Mouse (Mus musculus) natural killer cell, adult 2 months (primary cell): ENCODE measurements around the gene Tcp11l2.

Experiments
- DNase-seq, 2 experiments: peaks; one replicate each; pipeline ENCODE4 v3.0.0; 2022; ENCODE audit warnings: low spot score in 2 of 2

Tcp11l2 gene

DNA sequence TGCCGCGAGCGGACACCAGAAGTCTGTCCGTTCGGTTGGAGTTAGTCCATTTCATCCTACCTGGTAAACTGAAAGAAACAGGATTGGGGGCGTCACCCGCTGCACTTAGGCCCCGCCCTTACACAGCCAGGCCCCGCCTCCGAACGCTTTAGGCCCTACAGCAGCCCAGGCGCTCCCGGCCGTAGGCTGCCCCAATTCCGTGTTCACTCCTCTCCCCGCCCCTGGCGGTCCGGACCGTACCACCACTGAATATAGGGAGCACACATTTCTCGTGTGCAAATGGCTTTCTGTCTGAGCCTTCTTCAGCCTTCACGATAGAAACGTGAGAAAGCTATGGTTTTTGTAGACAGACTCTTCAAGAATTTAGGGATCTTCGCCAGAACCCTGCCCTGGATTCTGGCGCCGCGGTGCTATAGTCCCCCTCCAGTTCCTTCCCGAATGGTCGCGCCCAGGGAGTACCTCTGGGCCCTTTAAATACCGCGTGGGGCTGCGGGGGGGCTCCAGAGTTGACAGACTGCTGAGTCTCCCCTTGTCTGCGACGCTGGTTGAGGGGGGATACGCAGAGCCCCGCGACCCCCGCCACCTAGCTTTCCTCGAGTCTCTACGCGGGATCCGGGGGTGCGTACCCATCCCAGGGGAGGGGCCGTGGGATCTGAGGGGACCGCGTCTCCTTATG lies at the start of gene Tcp11l2:
TSS of gene Tcp11l2 (plus strand) at position 232 of the 676 bp plus-strand sequence.
- DNase-seq = peak; percentile 93 to 95

GRCm38 (mm10) chr10:84527070-84527469 lies 49.4 kb upstream of the Tcp11l2 start:
- DNase-seq = no peak

DNA sequence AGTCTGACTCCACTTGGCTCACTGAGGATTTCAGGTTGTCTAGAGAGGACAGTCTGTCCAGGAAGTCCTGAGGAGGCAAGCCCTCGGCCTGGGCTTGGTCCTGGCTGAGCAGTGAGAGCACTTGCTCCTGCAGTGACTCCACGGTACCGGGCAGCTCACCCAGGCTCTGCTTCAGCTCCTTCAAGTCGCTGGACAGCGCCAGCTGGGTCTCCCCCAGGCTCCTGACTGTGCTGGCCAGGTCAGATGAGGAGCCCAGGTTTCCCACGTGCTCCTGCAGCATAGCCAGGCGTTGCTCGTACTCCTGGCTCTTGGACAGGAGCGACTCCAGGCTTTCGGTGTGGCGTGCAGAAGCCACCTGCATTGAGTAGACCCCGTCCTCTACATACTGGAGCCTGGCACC lies 48.8 kb upstream of the Tcp11l2 start:
- DNase-seq = no peak

GRCm38 (mm10) chr10:84530388-84530787 lies 46.0 kb upstream of the Tcp11l2 start:
- no peak for DNase-seq

DNA sequence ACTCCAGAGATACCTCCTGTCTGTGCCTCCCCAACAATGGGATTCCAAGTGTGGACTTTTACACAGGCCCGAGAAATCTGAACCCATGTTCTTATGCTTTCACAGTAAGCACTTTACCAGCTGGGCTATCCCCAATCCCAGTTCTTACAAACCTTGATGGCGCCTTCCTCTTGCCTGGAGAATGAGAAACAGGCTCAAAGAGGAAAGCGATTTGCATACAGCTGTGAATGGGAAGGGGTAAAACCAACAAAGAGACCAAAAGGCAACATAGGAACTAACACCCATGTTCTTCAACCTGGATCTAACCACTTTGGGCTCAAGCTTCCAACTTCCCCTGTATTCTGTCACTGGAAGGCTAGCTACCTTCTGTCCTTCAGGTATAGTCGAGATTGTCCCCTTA lies 44.9 kb upstream of the Tcp11l2 start:
- DNase-seq = no peak

GRCm38 (mm10) chr10:84532191-84532889 lies 44.1 kb upstream of the Tcp11l2 start:
- no peak for DNase-seq

DNA sequence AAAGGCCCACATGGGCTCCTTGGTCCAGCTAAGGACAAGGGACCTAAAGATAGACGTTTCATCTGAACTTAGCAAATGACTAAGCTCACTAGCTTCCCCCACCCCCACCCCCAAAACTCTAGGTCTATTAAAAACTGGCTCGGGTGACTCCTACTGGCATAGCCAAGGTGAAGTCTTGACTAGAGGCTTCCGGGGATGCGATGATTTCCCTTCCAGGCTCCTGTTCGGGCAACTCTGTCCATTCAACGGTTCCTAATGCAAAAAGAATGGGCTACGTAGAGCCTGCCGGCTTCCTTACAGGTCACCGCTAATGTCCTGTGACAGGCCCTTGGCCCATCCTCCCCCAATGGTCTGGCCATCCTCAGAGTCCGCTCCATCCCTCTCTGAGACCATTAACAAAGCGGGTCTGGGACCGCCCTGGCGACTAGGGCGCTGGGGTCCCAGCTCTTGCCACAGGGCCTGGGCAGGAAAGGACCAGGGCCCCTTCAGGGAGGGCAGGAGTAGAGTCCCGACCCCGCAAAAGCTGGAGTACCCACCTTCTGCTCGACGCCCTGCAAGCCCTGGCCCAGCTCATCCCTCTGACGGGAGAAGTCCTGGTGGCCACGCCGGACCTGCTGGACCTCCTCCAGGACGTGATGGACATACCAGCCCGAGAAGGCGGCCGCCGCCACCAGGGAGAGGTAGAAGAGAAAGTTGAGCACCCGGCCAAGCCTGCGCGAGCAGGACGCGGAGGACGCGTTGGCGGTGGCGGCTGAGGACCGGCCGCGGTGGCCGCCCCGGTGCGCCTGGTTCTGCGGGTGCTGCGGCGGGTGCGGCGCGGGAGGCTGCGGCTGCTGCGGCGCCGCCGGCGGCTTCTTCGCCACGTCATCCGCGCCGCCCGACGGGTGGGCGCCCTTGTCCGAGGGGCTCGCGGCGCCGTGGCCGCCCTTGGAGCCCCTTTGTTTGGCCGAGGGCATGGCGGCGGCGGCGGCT lies 43.2 kb upstream of the Tcp11l2 start:
- DNase-seq = peak in 1 of 2 experiments; percentile 24

GRCm38 (mm10) chr10:84533912-84534671 lies 42.3 kb upstream of the Tcp11l2 start, which contains the start of gene Ckap4:
TSS of gene Ckap4 (minus strand) at chr10:84534062.
- no peak for DNase-seq

- no peak for DNase-seq
Measured at GRCm38 (mm10) chr10:84535458-84535857, 41.0 kb upstream of the Tcp11l2 start.

GRCm38 (mm10) chr10:84535859-84536258 lies 40.6 kb upstream of the Tcp11l2 start:
- no peak for DNase-seq

DNA sequence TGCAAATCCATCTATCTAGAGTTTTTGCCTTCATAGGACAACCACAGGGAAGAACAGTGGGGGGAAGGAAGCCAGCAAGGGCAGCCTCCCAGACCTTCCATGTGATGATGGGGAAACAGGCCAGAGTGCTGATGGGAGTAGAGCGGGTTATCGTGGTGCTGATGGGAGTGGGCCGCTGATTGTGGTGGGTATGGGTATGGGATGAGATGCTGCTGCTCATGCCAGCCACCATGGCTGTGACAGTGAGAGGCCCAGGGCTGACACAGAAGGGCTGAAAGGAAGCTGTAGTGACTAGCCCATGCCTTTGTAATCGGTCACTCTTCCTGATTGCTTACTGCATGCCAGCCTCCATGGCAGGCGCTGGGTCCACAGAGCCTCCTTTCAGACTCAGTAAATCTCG lies 36.8 kb upstream of the Tcp11l2 start:
- no peak for DNase-seq

DNA sequence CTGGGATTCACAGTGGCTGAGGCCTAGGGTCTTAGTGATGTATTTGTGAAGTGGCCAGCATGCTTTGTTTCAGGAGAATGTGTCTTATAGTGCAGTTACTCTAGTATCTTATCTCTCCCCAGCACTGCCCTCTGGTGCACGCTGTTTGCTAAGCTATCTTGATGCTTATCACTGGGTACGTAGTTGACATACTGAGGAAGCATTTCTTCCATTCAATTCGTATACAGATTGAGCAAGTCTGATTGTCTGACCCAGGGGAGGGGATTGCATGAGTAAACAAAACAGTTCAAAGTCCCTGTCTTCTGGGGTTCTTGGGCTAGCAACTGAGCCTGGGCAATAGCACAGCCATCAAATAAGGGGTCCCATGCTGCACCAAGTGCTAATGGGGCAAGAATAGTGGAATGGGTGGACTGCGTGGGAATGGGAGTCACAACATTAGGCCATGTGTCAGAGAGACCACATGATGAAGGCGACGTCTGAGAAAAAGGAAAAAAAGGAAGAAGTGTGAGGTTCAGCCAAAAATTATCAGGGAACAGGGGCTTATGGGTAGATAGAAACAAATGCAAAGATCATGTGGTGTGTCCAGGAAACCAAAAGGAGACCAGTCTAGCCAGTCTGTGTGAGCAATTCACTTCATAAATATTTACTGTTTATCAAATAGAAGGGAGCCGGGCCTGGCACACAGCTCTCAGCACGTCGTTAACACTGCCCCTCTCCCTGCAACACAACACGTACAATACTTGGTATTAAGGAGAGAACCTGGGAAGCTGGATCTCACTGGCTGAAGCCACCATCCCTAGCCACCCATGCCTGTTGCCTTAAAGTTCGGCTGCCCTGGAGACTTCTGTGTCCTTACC lies 33.4 kb upstream of the Tcp11l2 start:
- no peak for DNase-seq

GRCm38 (mm10) chr10:84544841-84545610 lies 31.4 kb upstream of the Tcp11l2 start:
- no peak for DNase-seq

DNA sequence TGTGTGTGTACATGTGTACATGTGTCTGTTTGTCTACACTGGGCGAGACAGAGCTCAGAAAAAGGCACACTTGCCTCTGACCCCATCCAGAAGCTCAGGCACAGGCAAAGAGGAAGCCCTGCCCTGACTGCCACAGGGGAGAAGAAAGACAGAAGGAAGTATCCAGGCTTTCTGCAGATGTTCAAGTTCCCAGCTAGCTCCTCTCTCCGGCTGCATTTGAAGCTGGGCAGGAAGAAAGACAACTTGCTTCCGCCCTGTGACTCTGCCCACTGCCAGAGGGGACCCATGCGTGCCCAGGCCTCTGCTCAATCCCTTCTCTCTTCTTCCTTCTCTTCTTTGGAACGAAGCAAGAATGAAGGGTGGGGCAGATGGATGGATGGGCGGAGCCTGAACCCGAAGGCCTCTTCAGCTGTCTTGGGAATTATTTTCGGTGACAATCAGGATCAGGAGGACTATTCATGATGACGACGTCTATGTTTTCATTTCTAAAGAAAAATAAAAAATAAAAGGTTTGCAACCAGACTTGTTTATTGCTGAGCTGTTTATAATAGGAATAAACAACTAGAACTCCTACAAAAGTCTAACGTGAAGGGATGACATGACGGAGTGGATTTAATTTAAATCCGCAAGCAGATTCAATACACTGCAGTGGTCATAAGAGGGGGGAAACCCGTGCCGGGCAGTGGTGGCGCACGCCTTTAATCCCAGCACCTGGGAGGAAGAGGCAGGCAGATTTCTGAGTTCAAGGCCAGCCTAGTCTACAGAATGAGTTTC lies 27.1 kb upstream of the Tcp11l2 start:
- DNase-seq = no peak

- no peak for DNase-seq
Measured at GRCm38 (mm10) chr10:84549920-84550293, 26.5 kb upstream of the Tcp11l2 start.

- no peak for DNase-seq
Measured at GRCm38 (mm10) chr10:84551846-84552245, 24.6 kb upstream of the Tcp11l2 start.

DNA sequence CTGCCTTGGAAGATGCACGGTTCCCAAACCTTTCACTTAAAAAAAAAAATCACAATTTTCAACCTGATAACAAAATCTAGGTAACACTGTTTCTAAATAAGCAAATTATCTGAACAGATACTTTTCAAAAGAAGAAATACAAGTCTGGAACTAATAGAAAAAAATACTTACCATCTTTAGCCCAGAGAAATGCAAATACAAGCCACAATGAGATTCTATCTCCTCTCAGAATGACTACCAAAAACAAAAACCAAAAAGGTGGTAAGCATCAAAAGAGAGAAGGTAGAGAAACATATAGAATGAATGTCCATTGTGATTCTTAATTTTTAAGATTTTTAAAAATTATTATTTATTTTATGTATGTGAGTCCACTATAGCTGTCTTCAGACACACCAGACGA lies 23.9 kb upstream of the Tcp11l2 start:
- no peak for DNase-seq

- peak in 1 of 2 experiments; percentile 27 for DNase-seq
Measured at GRCm38 (mm10) chr10:84554291-84555009, 22.0 kb upstream of the Tcp11l2 start.
